Mouse (Mus musculus) left cerebral cortex, adult 6 months (tissue): ENCODE results near the gene Itpk1. TPM values are rescaled to one million over a fixed set of nuclear protein-coding genes. Genes with fewer than 3 reads are reported as not detected.

Experiments
- long read RNA-seq, 2 experiments: library from polyadenylated mRNA; unstranded; transcript quantifications; one replicate each; pipeline ENCODE4 v2.0.0; 2019 to 2020
- polyA plus RNA-seq: library from polyadenylated mRNA; unstranded; fragments of <200 nt; fragmentation: Nextera tagmentation; gene quantifications from 2 replicates; pipeline ENCODE4 v1.2.3, GENCODE M21; 2021

The Itpk1 gene
- 32.2 and 33.5 TPM in 2 replicates for polyA plus RNA-seq
- long read RNA-seq, experiment 1, transcript Itpk1-201 (10 exons, 2,918 nt), result major isoform, 250 of 346 reads
- long read RNA-seq, experiment 1, partial matches to known transcripts, result 16 of 346 reads
- long read RNA-seq, experiment 1, other reads (novel, unspliced or antisense), result 80 of 346 reads
- long read RNA-seq, experiment 2, transcript Itpk1-201 (10 exons, 2,918 nt), result major isoform, 23 of 55 reads
- long read RNA-seq, experiment 2, partial matches to known transcripts, result 4 of 55 reads
- long read RNA-seq, experiment 2, other reads (novel, unspliced or antisense), result 28 of 55 reads

DNA sequence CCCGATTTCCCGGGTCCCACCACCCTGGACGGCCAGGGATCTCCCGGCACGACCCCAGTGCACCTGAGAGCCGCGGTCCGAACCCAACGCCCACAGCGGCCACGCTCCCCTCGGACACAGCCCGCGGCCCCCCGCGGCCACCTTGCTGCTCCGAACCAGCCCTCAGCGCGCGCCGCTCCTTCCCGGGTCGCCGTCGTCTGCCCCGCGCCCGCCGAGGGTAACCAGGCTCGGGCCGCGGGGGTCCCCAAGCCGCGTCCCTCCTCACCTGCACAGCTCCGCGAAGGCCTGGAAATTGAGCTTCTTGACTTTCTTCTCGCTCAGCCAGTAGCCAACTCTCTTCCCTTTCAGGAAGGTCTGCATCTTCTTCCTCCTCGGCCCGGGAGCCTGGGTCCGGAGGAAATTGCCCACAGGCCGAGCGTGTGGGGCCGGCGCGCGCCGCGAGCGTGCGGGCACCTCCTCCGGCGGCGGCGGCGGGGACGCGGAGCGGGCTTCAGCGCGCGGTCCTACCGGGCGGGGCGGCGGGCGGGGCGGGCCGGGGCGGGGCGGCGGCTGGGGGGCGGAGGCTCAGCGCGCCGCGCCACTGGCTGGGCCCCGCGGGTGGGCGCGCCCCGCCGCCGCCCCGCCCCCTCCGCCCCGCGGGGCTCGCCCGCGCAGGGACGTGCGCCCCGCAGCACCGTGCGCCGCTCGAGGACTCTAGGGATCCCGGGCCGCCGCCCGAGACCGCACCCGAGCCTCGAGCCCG, at the start of gene Itpk1:
Itpk1 (minus strand) TSS at position 474 of the 742 bp plus-strand sequence.

DNA sequence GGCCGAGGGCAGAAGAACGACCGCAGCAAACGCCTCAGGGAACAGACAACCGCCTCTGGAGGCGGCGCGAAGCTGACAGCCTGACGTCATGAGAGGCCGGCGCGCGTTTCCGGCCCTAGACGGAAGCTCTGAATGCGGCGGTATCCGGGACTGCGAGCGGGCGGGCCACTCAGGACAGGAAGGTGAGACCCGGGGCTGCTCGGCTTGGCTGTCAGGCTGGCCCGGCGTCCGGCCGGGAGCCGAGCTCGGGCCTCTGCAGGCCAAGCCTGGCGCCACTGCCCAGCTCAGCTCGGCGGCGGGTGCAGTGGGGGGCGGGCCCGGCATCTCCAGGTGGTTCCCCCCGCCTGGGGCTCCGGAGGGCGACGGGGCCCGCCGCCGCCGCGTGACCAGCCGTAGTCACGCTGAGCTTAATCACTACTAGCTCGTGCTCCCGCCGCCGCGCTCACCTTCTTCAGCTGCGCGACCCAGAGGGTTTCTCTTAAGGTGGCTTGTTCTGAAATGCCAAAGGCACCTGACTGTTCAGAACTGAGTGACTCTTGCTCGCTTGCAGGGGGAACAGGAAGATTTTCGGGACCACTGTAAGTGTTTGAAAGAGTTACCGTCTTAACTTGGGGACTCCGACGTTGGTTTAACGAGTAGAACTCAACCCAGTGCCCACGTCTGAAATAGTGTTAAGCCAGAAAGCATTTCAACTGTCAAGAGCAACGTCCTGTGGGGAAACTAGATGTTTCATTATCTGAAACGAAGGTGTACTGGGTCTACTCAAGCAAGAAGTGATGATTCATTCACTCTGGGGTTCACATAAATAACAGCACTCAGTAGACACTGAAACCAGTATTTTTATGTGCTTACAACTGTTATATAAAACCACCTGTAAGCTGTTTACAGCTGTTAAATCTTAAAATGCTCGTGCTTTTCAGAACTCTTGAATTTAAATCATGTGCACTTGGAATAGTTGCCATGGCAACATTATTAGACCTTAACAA, 39.2 kb upstream of the Itpk1 start, which contains the start of the genes Moap1 and Tmem251:
Moap1 (minus strand) TSS at position 73 of the 986 bp plus-strand sequence.
Tmem251 (plus strand) TSS at position 174 of the 986 bp plus-strand sequence.

DNA sequence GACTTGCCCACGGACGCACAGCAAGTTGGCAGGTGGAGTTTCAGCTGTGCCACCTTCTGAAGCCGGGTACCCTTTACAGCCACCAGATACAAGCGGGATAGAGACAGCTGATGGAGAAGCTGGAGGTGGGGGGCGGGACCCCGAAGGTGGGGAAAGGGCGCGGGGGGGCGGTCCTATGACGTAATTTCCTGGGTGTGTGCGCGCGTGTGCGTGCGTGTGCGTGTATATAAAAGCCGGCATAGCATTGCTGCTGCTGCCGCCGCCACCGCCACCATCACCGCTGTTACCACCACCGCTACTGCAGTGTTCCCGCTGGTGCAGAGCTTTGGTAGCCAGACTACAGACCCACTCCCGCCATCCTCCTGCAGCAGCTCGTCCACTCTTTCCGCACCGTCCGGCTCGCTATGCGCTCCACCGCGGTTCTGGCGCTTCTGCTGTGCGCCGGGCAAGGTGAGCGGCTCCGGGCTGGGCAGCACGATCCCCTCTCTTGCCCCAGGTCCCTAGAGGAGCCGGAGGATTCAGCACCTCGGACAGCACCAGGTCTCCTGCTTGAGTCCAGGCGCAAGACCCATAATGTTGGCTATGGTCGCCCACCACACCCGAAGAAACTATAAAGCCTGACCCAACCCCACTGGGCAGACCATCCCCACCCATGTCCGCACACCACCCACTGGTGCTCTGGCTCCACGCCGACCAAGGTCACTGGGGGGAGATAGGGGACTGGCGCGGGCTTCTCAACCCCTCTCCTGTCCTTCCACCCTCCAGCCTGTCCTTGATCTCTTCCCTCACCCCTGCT, 149.8 kb downstream of the Itpk1 start, which contains the start of gene Chga:
Chga (plus strand) TSS at position 249 of the 796 bp plus-strand sequence.

Other genes starting within 250 kb of the Itpk1 start
- gene Golga5, start 235.8 kb downstream of the Itpk1 start, polyA plus RNA-seq, result 15.8 and 18.2 TPM in 2 replicates
- gene Chga, start 150.0 kb downstream of the Itpk1 start, polyA plus RNA-seq, result 112 and 202 TPM in 2 replicates
- 42.5 and 55.0 TPM in 2 replicates for gene Moap1, start 38.7 kb upstream of the Itpk1 start, polyA plus RNA-seq
- 3.7 and 7.1 TPM in 2 replicates for gene Tmem251, start 38.8 kb upstream of the Itpk1 start, polyA plus RNA-seq
- not detected in 2 replicates for gene Gm28051, start 52.8 kb upstream of the Itpk1 start, polyA plus RNA-seq
- 26.5 and 29.7 TPM in 2 replicates for gene Gon7, start 52.9 kb upstream of the Itpk1 start, polyA plus RNA-seq
- gene Ubr7, start 53.0 kb upstream of the Itpk1 start, polyA plus RNA-seq, result 22.8 and 24.7 TPM in 2 replicates
- 25.6 and 25.9 TPM in 2 replicates for gene Gm20604, start 53.7 kb upstream of the Itpk1 start, polyA plus RNA-seq
- gene Btbd7, start 173.5 kb upstream of the Itpk1 start, polyA plus RNA-seq, result 1.6 and 6.6 TPM in 2 replicates
- not detected in 2 replicates for gene Cox8c, start 194.4 kb upstream of the Itpk1 start, polyA plus RNA-seq
- gene Unc79, start 243.9 kb upstream of the Itpk1 start, polyA plus RNA-seq, result 3.8 and 4.4 TPM in 2 replicates